Mouse (Mus musculus) CH12.LX (cell line): ENCODE data around the gene Gm13271. TPM values are rescaled to one million over a fixed set of nuclear protein-coding genes. Genes with fewer than 3 reads are reported as not detected.
A peak's percentile ranks its signal among the peaks of the same experiment; 100 is the strongest.
"Not testable (repeated sequence)": the region's sequence is repeated elsewhere in the genome, so short reads cannot be mapped to it uniquely, and the experiment has no call there.

Experiments
- DNase-seq: peaks from one replicate; pipeline ENCODE4 v3.0.0-alpha.2; 2013; ENCODE audit errors: extremely low read depth
- H3K27ac ChIP-seq: 2 replicates; pipeline ENCODE4 v1.5.1; 2012; ENCODE audit warnings: low read depth, mild to moderate bottlenecking, control low read depth, moderate library complexity; ENCODE audit not compliant: insufficient read depth
- H3K27me3 ChIP-seq: replicated peaks from 2 replicates; pipeline ENCODE3; 2012; ENCODE audit warnings: inconsistent platforms
- H3K36me3 ChIP-seq, 2 experiments: replicated peaks in 1 of 2; 2 replicates each; pipeline versions ENCODE3 to v1.6.1; 2012; ENCODE audit warnings: inconsistent platforms in 1 of 2, low read length in 1 of 2, mild to moderate bottlenecking in 1 of 2, mixed read lengths in 1 of 2, moderate library complexity in 1 of 2; ENCODE audit not compliant: control insufficient read depth in 1 of 2, insufficient read depth in 1 of 2
- H3K4me1 ChIP-seq, 2 experiments: 2 replicates each; pipeline ENCODE4 v1.6.1; 2012; ENCODE audit warnings: inconsistent platforms in 1 of 2, moderate library complexity in 1 of 2; ENCODE audit not compliant: insufficient read depth in 2 of 2, control insufficient read depth in 1 of 2
- H3K4me2 ChIP-seq: 2 replicates; pipeline ENCODE4 v1.6.1; 2012; ENCODE audit warnings: low read depth, mild to moderate bottlenecking, control low read depth; ENCODE audit not compliant: poor library complexity, insufficient read depth, severe bottlenecking
- H3K4me3 ChIP-seq, 3 experiments: fragments of 150-350 bp in 1 of 3; sonication (generic) in 1 of 3; replicated peaks in 1 of 3; 2 replicates each; pipeline versions ENCODE3 to v1.5.1; 2011 to 2012; ENCODE audit warnings: low read depth in 2 of 3, low read length in 2 of 3, mild to moderate bottlenecking in 2 of 3, moderate library complexity in 2 of 3, control low read depth in 1 of 3, improper control_type of control experiment in 1 of 3, inconsistent platforms in 1 of 3, mixed read lengths in 1 of 3; ENCODE audit not compliant: poor library complexity in 1 of 3
- H3K79me2 ChIP-seq: replicated peaks from 2 replicates; pipeline ENCODE4 v1.6.1; 2012; ENCODE audit warnings: mild to moderate bottlenecking, moderate library complexity; ENCODE audit not compliant: control insufficient read depth, poor library complexity, insufficient read depth, severe bottlenecking; ENCODE audit errors: extremely low read depth
- H3K9ac ChIP-seq: 2 replicates; pipeline ENCODE4 v1.6.1; 2012; ENCODE audit warnings: low read depth, mild to moderate bottlenecking, control low read depth, moderate library complexity; ENCODE audit not compliant: insufficient read depth
- H3K9me3 ChIP-seq: replicated peaks from 2 replicates; pipeline ENCODE3; 2012; ENCODE audit warnings: low read length, inconsistent platforms, mixed read lengths
- BHLHE40 ChIP-seq: IDR thresholded peaks from 2 replicates; pipeline ENCODE4 v1.6.1; 2011; ENCODE audit warnings: mild to moderate bottlenecking, low read depth, low read length, improper control_type of control experiment
- CTCF ChIP-seq, 2 experiments: IDR thresholded peaks in 1 of 2; conservative IDR thresholded peaks in 1 of 2; 2 replicates each; pipeline ENCODE4 v1.5.1; 2011 to 2012; ENCODE audit warnings: low read depth in 2 of 2, low read length in 2 of 2, improper control_type of control experiment in 1 of 2, inconsistent platforms in 1 of 2, mild to moderate bottlenecking in 1 of 2, moderate library complexity in 1 of 2
- ELF1 ChIP-seq: IDR thresholded peaks from 2 replicates; pipeline ENCODE4 v1.6.1; 2014; ENCODE audit warnings: low read depth, mild to moderate bottlenecking, inconsistent platforms, low read length, improper control_type of control experiment
- MEF2A ChIP-seq: IDR thresholded peaks from 2 replicates; pipeline ENCODE4 v1.6.1; 2014; ENCODE audit warnings: low read depth, mild to moderate bottlenecking, inconsistent platforms, low read length, improper control_type of control experiment, borderline replicate concordance
- MXI1 ChIP-seq: IDR thresholded peaks from 2 replicates; pipeline ENCODE4 v1.6.1; 2011; ENCODE audit warnings: mild to moderate bottlenecking, low read depth, low read length, improper control_type of control experiment
- POLR2A ChIP-seq: IDR thresholded peaks from 2 replicates; pipeline ENCODE4 v1.6.1; 2011; ENCODE audit warnings: low read depth, mild to moderate bottlenecking, improper control_type of control experiment, low read length
- RAD21 ChIP-seq: IDR thresholded peaks from 2 replicates; pipeline ENCODE4 v1.6.1; 2011; ENCODE audit warnings: low read depth, mild to moderate bottlenecking, low read length, improper control_type of control experiment, moderate library complexity
- SIN3A ChIP-seq: IDR thresholded peaks from 2 replicates; pipeline ENCODE4 v1.6.1; 2012; ENCODE audit warnings: low read length, improper control_type of control experiment, inconsistent platforms
- SMC3 ChIP-seq: IDR thresholded peaks from 2 replicates; pipeline ENCODE4 v1.6.1; 2011; ENCODE audit warnings: low read depth, low read length, improper control_type of control experiment
- ZMIZ1 ChIP-seq: IDR thresholded peaks from 2 replicates; pipeline ENCODE4 v1.6.1; 2012; ENCODE audit warnings: low read depth, mild to moderate bottlenecking, inconsistent platforms, low read length, improper control_type of control experiment
- dilution Hi-C: fragments of 300-500 bp; cut with MboI; formaldehyde crosslinking; loops from 2 replicates; pipeline ENCODE4 v1.14.3; 2020; ENCODE audit warnings: low sequenced_read_pairs; ENCODE audit not compliant: extremely low pct_unique_long_range_greater_than_20kb, extremely low pct_ligation_motif_present
- in situ Hi-C: fragments of 300-500 bp; cut with MboI; formaldehyde crosslinking; loops from 3 replicates; pipeline ENCODE4 v1.14.3; 2019; ENCODE audit warnings: low sequenced_read_pairs, low pct_ligation_motif_present, low pct_unique_long_range_greater_than_20kb, mixed read lengths
- polyA plus RNA-seq: library from polyadenylated mRNA; unstranded; fragments of >175 nt; gene quantifications from 2 replicates; pipeline ENCODE4 v1.2.1, GENCODE M21; 2012; ENCODE audit warnings: low read depth; ENCODE audit not compliant: insufficient read length
- total RNA-seq, 2 experiments: library from RNA; depleted of rRNA; stranded (reverse); fragments of 300-350 nt in 1 of 2; fragments of >200 nt in 1 of 2; gene quantifications; 2 replicates each; pipeline ENCODE4 v1.2.3; 2012 to 2014

Gene Gm13271
- total and polyA plus RNA-seq, 3 experiments: not detected

GRCm38 (mm10) chr4:88756581-88757513, 2.2 kb downstream of the Gm13271 start:
- H3K36me3 ChIP-seq, H3K4me1 ChIP-seq, in situ Hi-C loops, dilution Hi-C loops, H3K9me3 ChIP-seq, H3K79me2 ChIP-seq: not testable (repeated sequence)
- Histone ChIP-seq H3K4me3 (peak overlapping the region; percentile 51 to 63 (median 59)), H3K4me2 (peak overlapping the region; percentile 96), H3K27me3 (peaks cover 14% of the 10 kb centered on the region), H3K27ac (peak overlapping the region; percentile 53), H3K9ac (peak overlapping the region; percentile 78; the same call in 1 of the 2 replicates)
- DNase-seq: peak; percentile 13
- TF ChIP-seq BHLHE40 (peak; percentile 48), POLR2A (peak; percentile 39; the same call in 1 of the 2 replicates), SIN3A (0 out of 2 replicates have a peak, but pooled peaks have one; percentile 35), ZMIZ1 (peak; percentile 26; the same call in 1 of the 2 replicates)

GRCm38 (mm10) chr4:88757628-88758031, 3.0 kb downstream of the Gm13271 start:
- peak; percentile 85 for DNase-seq
- dilution Hi-C loops, H3K9me3 ChIP-seq, H3K79me2 ChIP-seq, H3K4me2 ChIP-seq, H3K36me3 ChIP-seq, H3K4me1 ChIP-seq, H3K9ac ChIP-seq, in situ Hi-C loops: not testable (repeated sequence)
- TF ChIP-seq SMC3: peak; percentile 13; the same call in 1 of the 2 replicates
- 0 out of 2 replicates have a peak, but pooled peaks have one; percentile 28 for TF ChIP-seq MXI1
- TF ChIP-seq ELF1: peak; percentile 10; the same call in 1 of the 2 replicates
- peak; percentile 6 for TF ChIP-seq RAD21
- TF ChIP-seq CTCF (conservative IDR thresholded peaks at IDR 0.05 in 1 of 2, IDR thresholded peaks at IDR 0.05 in 1 of 2; ENCODE audit: low read depth in 2 of 2, low read length in 2 of 2): peak; percentile 26 to 60; a peak in 2 of 4 replicates
- 0 out of 2 replicates have a peak, but pooled peaks have one; percentile 20 for TF ChIP-seq MEF2A
- Histone ChIP-seq H3K27me3 (peaks cover 14% of the 10 kb centered on the region), H3K4me3 (peak overlapping the region in 2 of 3 experiments; percentile 25 to 63), H3K27ac (peak overlapping the region; percentile 53; the same call in 1 of the 2 replicates)

- dilution Hi-C loops, H3K9me3 ChIP-seq, H3K4me1 ChIP-seq, H3K4me2 ChIP-seq, in situ Hi-C loops, H3K4me3 ChIP-seq, DNase-seq, H3K9ac ChIP-seq, H3K79me2 ChIP-seq, H3K27ac ChIP-seq, H3K36me3 ChIP-seq: not testable (repeated sequence)
- peaks cover 14% of the 10 kb centered on the region for H3K27me3 ChIP-seq
These were observed 4.1 kb downstream of the Gm13271 start for GRCm38 (mm10) chr4:88758751-88759150.
